Mouse (Mus musculus): ENCODE data around the gene Olfr1410. TPM values are rescaled to one million over a fixed set of nuclear protein-coding genes. Genes with fewer than 3 reads are reported as not detected.

Gene Olfr1410
- polyA plus RNA-seq (2015; fragmentation: Nextera tagmentation; extraction: Ambion mirVana), result not detected in 2 replicates

GRCm38 (mm10) chr1:92605482-92605881, at the start of gene Olfr1410:
Gene Olfr1410, plus strand, starts transcription at chr1:92605782.
- no peak for ATAC-seq (ENCODE audit: low FRiP score, low read depth)
- Histone ChIP-seq H3K4me1 (replicated peaks) (no peaks in the 10 kb centered on the region), H3K9me3 (no peaks in the 10 kb centered on the region), H3K36me3 (no peaks in the 10 kb centered on the region), H3K4me2 (no peak within 1 kb of the TSS), H3K9ac (no peak within 1 kb of the TSS), H3K27ac (replicated peaks) (no peak within 1 kb of the TSS), H3K4me3 (no peak within 1 kb of the TSS), H3K27me3 (no peaks in the 10 kb centered on the region)
- WGBS, result 96% methylated on average over 1 of the region's 1 CpGs

- H3K4me2 ChIP-seq, result no peak within 1 kb of the TSS
- H3K9ac ChIP-seq, result no peak within 1 kb of the TSS
- WGBS, result 87% methylated on average over 3 of the region's 3 CpGs
- no peaks in the 10 kb centered on the region for H3K9me3 ChIP-seq
- no peaks in the 10 kb centered on the region for H3K4me1 ChIP-seq (replicated peaks)
- no peak within 1 kb of the TSS for H3K4me3 ChIP-seq
- H3K27me3 ChIP-seq, result no peaks in the 10 kb centered on the region
- H3K36me3 ChIP-seq, result no peaks in the 10 kb centered on the region
- no peak within 1 kb of the TSS for H3K27ac ChIP-seq (replicated peaks)
- no peak for ATAC-seq (ENCODE audit: low FRiP score, low read depth)
Observed at GRCm38 (mm10) chr1:92571022-92571421, 34.6 kb upstream of the Olfr1410 start, which contains the start of gene Olfr1413. Gene Olfr1413, plus strand, starts transcription at chr1:92571322.

- Histone ChIP-seq H3K4me3 (no peak within 1 kb of the TSS), H3K4me2 (no peak within 1 kb of the TSS), H3K27me3 (no peaks in the 10 kb centered on the region), H3K9ac (no peak within 1 kb of the TSS), H3K27ac (replicated peaks) (no peak within 1 kb of the TSS), H3K36me3 (no peaks in the 10 kb centered on the region), H3K4me1 (replicated peaks) (no peaks in the 10 kb centered on the region), H3K9me3 (0 out of 2 replicates have a peak, but pooled peaks cover 5% of the 10 kb centered on the region)
- ATAC-seq (ENCODE audit: low FRiP score, low read depth), result no peak
- WGBS, result 83% methylated on average over 2 of the region's 2 CpGs
Observed at GRCm38 (mm10) chr1:92585479-92585878, 20.1 kb upstream of the Olfr1410 start, which contains the start of gene Olfr1412. Gene Olfr1412, plus strand, starts transcription at chr1:92585779.

GRCm38 (mm10) chr1:92594111-92594510, 11.5 kb upstream of the Olfr1410 start, which contains the start of gene Olfr1411:
Gene Olfr1411, plus strand, starts transcription at chr1:92594411.
- Histone ChIP-seq H3K4me3 (no peak within 1 kb of the TSS), H3K9ac (no peak within 1 kb of the TSS), H3K4me1 (replicated peaks) (no peaks in the 10 kb centered on the region), H3K36me3 (no peaks in the 10 kb centered on the region), H3K4me2 (no peak within 1 kb of the TSS), H3K9me3 (no peaks in the 10 kb centered on the region), H3K27me3 (no peaks in the 10 kb centered on the region), H3K27ac (replicated peaks) (no peak within 1 kb of the TSS)
- ATAC-seq (ENCODE audit: low FRiP score, low read depth), result no peak

- no peak overlapping the region for H3K9ac ChIP-seq
- no peak for ATAC-seq (ENCODE audit: low FRiP score, low read depth)
- H3K27ac ChIP-seq (replicated peaks), result no peak overlapping the region
- no peak overlapping the region for H3K4me3 ChIP-seq
- no peaks in the 10 kb centered on the region for H3K4me1 ChIP-seq (replicated peaks)
- no peaks in the 10 kb centered on the region for H3K27me3 ChIP-seq
- H3K9me3 ChIP-seq, result no peaks in the 10 kb centered on the region
- H3K36me3 ChIP-seq, result no peaks in the 10 kb centered on the region
- 94% methylated on average over 3 of the region's 3 CpGs for WGBS
- no peak overlapping the region for H3K4me2 ChIP-seq
Observed at GRCm38 (mm10) chr1:92596019-92596418, 9.6 kb upstream of the Olfr1410 start.

- Histone ChIP-seq H3K4me1 (replicated peaks) (no peaks in the 10 kb centered on the region), H3K4me2 (no peak overlapping the region), H3K27me3 (peaks cover 6% of the 10 kb centered on the region; the same call in 1 of the 2 replicates), H3K36me3 (no peaks in the 10 kb centered on the region), H3K9ac (no peak overlapping the region), H3K9me3 (no peaks in the 10 kb centered on the region), H3K4me3 (no peak overlapping the region), H3K27ac (replicated peaks) (no peak overlapping the region)
- 82% methylated on average over 4 of the region's 4 CpGs for WGBS
- no peak for ATAC-seq (ENCODE audit: low FRiP score, low read depth)
Observed at GRCm38 (mm10) chr1:92607711-92608110, 2.1 kb downstream of the Olfr1410 start.

GRCm38 (mm10) chr1:92611008-92611407, 5.4 kb downstream of the Olfr1410 start:
- Histone ChIP-seq H3K27me3 (peaks cover 6% of the 10 kb centered on the region; the same call in 1 of the 2 replicates), H3K9me3 (no peaks in the 10 kb centered on the region), H3K9ac (no peak overlapping the region), H3K4me2 (no peak overlapping the region), H3K27ac (replicated peaks) (no peak overlapping the region), H3K4me1 (replicated peaks) (no peaks in the 10 kb centered on the region), H3K4me3 (no peak overlapping the region), H3K36me3 (no peaks in the 10 kb centered on the region)
- WGBS, result 8% methylated on average over 5 of the region's 5 CpGs
- no peak for ATAC-seq (ENCODE audit: low FRiP score, low read depth)

GRCm38 (mm10) chr1:92613175-92613574, 7.6 kb downstream of the Olfr1410 start:
- H3K4me1 ChIP-seq (replicated peaks), result no peaks in the 10 kb centered on the region
- H3K27ac ChIP-seq (replicated peaks), result no peak overlapping the region
- H3K4me3 ChIP-seq, result no peak overlapping the region
- no peak overlapping the region for H3K4me2 ChIP-seq
- no peak overlapping the region for H3K9ac ChIP-seq
- no peak for ATAC-seq (ENCODE audit: low FRiP score, low read depth)
- H3K36me3 ChIP-seq, result no peaks in the 10 kb centered on the region
- H3K9me3 ChIP-seq, result no peaks in the 10 kb centered on the region
- peaks cover 6% of the 10 kb centered on the region; the same call in 1 of the 2 replicates for H3K27me3 ChIP-seq
- 24% methylated on average over 4 of the region's 4 CpGs for WGBS

- H3K4me2 ChIP-seq, result no peak overlapping the region
- no peaks in the 10 kb centered on the region for H3K4me1 ChIP-seq (replicated peaks)
- H3K9ac ChIP-seq, result no peak overlapping the region
- ATAC-seq (ENCODE audit: low FRiP score, low read depth), result no peak
- H3K4me3 ChIP-seq, result no peak overlapping the region
- no peaks in the 10 kb centered on the region for H3K9me3 ChIP-seq
- 8% methylated on average over 1 of the region's 1 CpGs for whole genome bisulfite sequencing
- peaks cover 6% of the 10 kb centered on the region; the same call in 1 of the 2 replicates for H3K27me3 ChIP-seq
- H3K27ac ChIP-seq (replicated peaks), result no peak overlapping the region
- H3K36me3 ChIP-seq, result no peaks in the 10 kb centered on the region
Observed at GRCm38 (mm10) chr1:92614516-92614915, 8.9 kb downstream of the Olfr1410 start.

- Histone ChIP-seq H3K4me1 (replicated peaks) (no peaks in the 10 kb centered on the region), H3K27ac (replicated peaks) (no peak overlapping the region), H3K27me3 (peaks cover 6% of the 10 kb centered on the region; the same call in 1 of the 2 replicates), H3K4me2 (no peak overlapping the region), H3K4me3 (no peak overlapping the region), H3K9me3 (no peaks in the 10 kb centered on the region), H3K36me3 (no peaks in the 10 kb centered on the region), H3K9ac (no peak overlapping the region)
- no peak for ATAC-seq (ENCODE audit: low FRiP score, low read depth)
- WGBS, result 80% methylated on average over 1 of the region's 1 CpGs
Observed at GRCm38 (mm10) chr1:92616046-92616445, 10.5 kb downstream of the Olfr1410 start.

GRCm38 (mm10) chr1:92617488-92617887, 11.9 kb downstream of the Olfr1410 start, which contains the start of gene Olfr12:
Gene Olfr12, plus strand, starts transcription at chr1:92617788.
- Histone ChIP-seq H3K4me3 (no peak within 1 kb of the TSS), H3K27me3 (no peaks in the 10 kb centered on the region), H3K27ac (replicated peaks) (no peak within 1 kb of the TSS), H3K9ac (no peak within 1 kb of the TSS), H3K36me3 (no peaks in the 10 kb centered on the region), H3K4me1 (replicated peaks) (no peaks in the 10 kb centered on the region), H3K4me2 (no peak within 1 kb of the TSS), H3K9me3 (no peaks in the 10 kb centered on the region)
- 57% methylated on average over 2 of the region's 2 CpGs for WGBS
- ATAC-seq (ENCODE audit: low FRiP score, low read depth), result no peak

- Histone ChIP-seq H3K9me3 (no peaks in the 10 kb centered on the region), H3K27me3 (no peaks in the 10 kb centered on the region), H3K4me1 (replicated peaks) (no peaks in the 10 kb centered on the region), H3K27ac (replicated peaks) (no peak overlapping the region), H3K9ac (no peak overlapping the region), H3K4me3 (no peak overlapping the region), H3K36me3 (no peaks in the 10 kb centered on the region), H3K4me2 (no peak overlapping the region)
- 66% methylated on average over 4 of the region's 4 CpGs for WGBS
- no peak for ATAC-seq (ENCODE audit: low FRiP score, low read depth)
Observed at GRCm38 (mm10) chr1:92618360-92618759, 12.8 kb downstream of the Olfr1410 start.

- H3K27me3 ChIP-seq, result no peaks in the 10 kb centered on the region
- H3K4me2 ChIP-seq, result no peak overlapping the region
- no peak overlapping the region for H3K9ac ChIP-seq
- H3K27ac ChIP-seq (replicated peaks), result no peak overlapping the region
- no peaks in the 10 kb centered on the region for H3K9me3 ChIP-seq
- H3K4me3 ChIP-seq, result no peak overlapping the region
- no peak for ATAC-seq (ENCODE audit: low FRiP score, low read depth)
- WGBS, result 54% methylated on average over 4 of the region's 4 CpGs
- no peaks in the 10 kb centered on the region for H3K4me1 ChIP-seq (replicated peaks)
- no peaks in the 10 kb centered on the region for H3K36me3 ChIP-seq
Observed at GRCm38 (mm10) chr1:92628227-92628626, 22.6 kb downstream of the Olfr1410 start.

Data from hindbrain, embryonic 15.5 days (tissue).